Mouse (Mus musculus): ENCODE measurements around the gene Vangl1.

The Vangl1 gene

GRCm38 (mm10) chr3:102199226-102199625 is 5.3 kb downstream of the Vangl1 start:
- in situ Hi-C loops (cut with MboI; ENCODE audit: unreplicated experiment in 2 of 2): no loop called here

GRCm38 (mm10) chr3:102198446-102198845 is 6.0 kb downstream of the Vangl1 start:
- in situ Hi-C loops (cut with MboI; ENCODE audit: unreplicated experiment in 2 of 2): no loop called here

- in situ Hi-C loops (cut with MboI; ENCODE audit: unreplicated experiment in 2 of 2): no loop called here
Observed at GRCm38 (mm10) chr3:102197746-102198145, 6.7 kb downstream of the Vangl1 start.

GRCm38 (mm10) chr3:102197152-102197551 is 7.3 kb downstream of the Vangl1 start:
- in situ Hi-C loops (cut with MboI; ENCODE audit: unreplicated experiment in 2 of 2): no loop called here

- in situ Hi-C loops (cut with MboI; ENCODE audit: unreplicated experiment in 2 of 2): no loop called here
Observed at GRCm38 (mm10) chr3:102196166-102196565, 8.3 kb downstream of the Vangl1 start.

GRCm38 (mm10) chr3:102195762-102196161 is 8.7 kb downstream of the Vangl1 start:
- in situ Hi-C loops (cut with MboI; ENCODE audit: unreplicated experiment in 2 of 2): no loop called here

- in situ Hi-C loops (cut with MboI; ENCODE audit: unreplicated experiment in 2 of 2): no loop called here
Observed at GRCm38 (mm10) chr3:102194291-102195051, 10.0 kb downstream of the Vangl1 start.

- in situ Hi-C loops (cut with MboI; ENCODE audit: unreplicated experiment in 2 of 2): no loop called here
Observed at GRCm38 (mm10) chr3:102193488-102194290, 10.8 kb downstream of the Vangl1 start.

GRCm38 (mm10) chr3:102192621-102193020 is 11.9 kb downstream of the Vangl1 start:
- in situ Hi-C loops (cut with MboI; ENCODE audit: unreplicated experiment in 2 of 2): no loop called here

- in situ Hi-C loops (cut with MboI; ENCODE audit: unreplicated experiment in 2 of 2): no loop called here
Observed at GRCm38 (mm10) chr3:102191575-102191974, 12.9 kb downstream of the Vangl1 start.

GRCm38 (mm10) chr3:102190642-102191041 is 13.9 kb downstream of the Vangl1 start:
- in situ Hi-C loops (cut with MboI; ENCODE audit: unreplicated experiment in 2 of 2): no loop called here

GRCm38 (mm10) chr3:102190015-102190414 is 14.5 kb downstream of the Vangl1 start:
- in situ Hi-C loops (cut with MboI; ENCODE audit: unreplicated experiment in 2 of 2): no loop called here

GRCm38 (mm10) chr3:102188972-102189371 is 15.5 kb downstream of the Vangl1 start:
- in situ Hi-C loops (cut with MboI; ENCODE audit: unreplicated experiment in 2 of 2): no loop called here

- in situ Hi-C loops (cut with MboI; ENCODE audit: unreplicated experiment in 2 of 2): no loop called here
Observed at GRCm38 (mm10) chr3:102187401-102187800, 17.1 kb downstream of the Vangl1 start.

GRCm38 (mm10) chr3:102184721-102185120 is 19.8 kb downstream of the Vangl1 start:
- in situ Hi-C loops (cut with MboI; ENCODE audit: unreplicated experiment in 2 of 2): no loop called here

- in situ Hi-C loops (cut with MboI; ENCODE audit: unreplicated experiment in 2 of 2): no loop called here
Observed at GRCm38 (mm10) chr3:102182601-102183000, 21.9 kb downstream of the Vangl1 start.

- in situ Hi-C loops (cut with MboI; ENCODE audit: unreplicated experiment in 2 of 2): no loop called here
Observed at GRCm38 (mm10) chr3:102181191-102181590, 23.3 kb downstream of the Vangl1 start.

- in situ Hi-C loops (cut with MboI; ENCODE audit: unreplicated experiment in 2 of 2): no loop called here
Observed at GRCm38 (mm10) chr3:102180746-102181145, 23.7 kb downstream of the Vangl1 start.

- in situ Hi-C loops (cut with MboI; ENCODE audit: unreplicated experiment in 2 of 2): no loop called here
Observed at GRCm38 (mm10) chr3:102179869-102180268, 24.6 kb downstream of the Vangl1 start.

GRCm38 (mm10) chr3:102177837-102178615 is 26.5 kb downstream of the Vangl1 start:
- in situ Hi-C loops (cut with MboI; ENCODE audit: unreplicated experiment in 2 of 2): no loop called here

GRCm38 (mm10) chr3:102176116-102176515 is 28.4 kb downstream of the Vangl1 start:
- in situ Hi-C loops (cut with MboI; ENCODE audit: unreplicated experiment in 2 of 2): no loop called here

Data from v-Abl transformed pro-B cells (cell line).